Mouse (Mus musculus): Measurements from ENCODE around the gene Rabgap1. TPM values are rescaled to one million over a fixed set of nuclear protein-coding genes. Genes with fewer than 3 reads are reported as not detected.
"Not testable (repeated sequence)": the region's sequence is repeated elsewhere in the genome, so short reads cannot be mapped to it uniquely, and the experiment has no call there.

The Rabgap1 gene
- polyA plus RNA-seq, 1 experiment from 2014 or later, result 37.8 TPM

- Histone ChIP-seq H3K4me2 (ENCODE audit: low read depth, low read length) (no peak overlapping the region), H3K4me3 (ENCODE audit: low read length) (no peak overlapping the region), H3K27me3 (ENCODE audit: control insufficient read depth, insufficient read depth, low read depth, low read length) (no peaks in the 10 kb centered on the region), H3K27ac (ENCODE audit: low read length) (no peak overlapping the region), H3K9me3 (ENCODE audit: control insufficient read depth, low read length) (no peaks in the 10 kb centered on the region), H3K4me1 (replicated peaks; ENCODE audit: control insufficient read depth, insufficient read depth, low read length) (no peaks in the 10 kb centered on the region), H3K36me3 (ENCODE audit: control insufficient read depth, insufficient read depth, low read length) (peaks cover 28% of the 10 kb centered on the region), H3K9ac (ENCODE audit: low read length) (no peak overlapping the region)
- no peak for ATAC-seq (ENCODE audit: low read depth)
- WGBS, result 82% methylated on average over 2 of the region's 2 CpGs
These were observed 45.9 kb downstream of the Rabgap1 start for GRCm38 (mm10) chr2:37488956-37489355.

- 88% methylated on average over 4 of the region's 4 CpGs for WGBS
- Histone ChIP-seq H3K4me2 (ENCODE audit: low read depth, low read length) (no peak overlapping the region), H3K9ac (ENCODE audit: low read length) (no peak overlapping the region), H3K36me3 (ENCODE audit: control insufficient read depth, insufficient read depth, low read length) (peaks cover 15% of the 10 kb centered on the region), H3K4me3 (ENCODE audit: low read length) (no peak overlapping the region), H3K9me3 (ENCODE audit: control insufficient read depth, low read length) (no peaks in the 10 kb centered on the region), H3K27me3 (ENCODE audit: control insufficient read depth, insufficient read depth, low read depth, low read length) (no peaks in the 10 kb centered on the region), H3K27ac (ENCODE audit: low read length) (no peak overlapping the region), H3K4me1 (replicated peaks; ENCODE audit: control insufficient read depth, insufficient read depth, low read length) (no peaks in the 10 kb centered on the region)
- ATAC-seq (ENCODE audit: low read depth), result no peak
These were observed 54.2 kb downstream of the Rabgap1 start for GRCm38 (mm10) chr2:37497321-37497720.

GRCm38 (mm10) chr2:37505856-37506255, 62.8 kb downstream of the Rabgap1 start:
- whole genome bisulfite sequencing, result 83% methylated on average over 2 of the region's 2 CpGs

GRCm38 (mm10) chr2:37511134-37511901, 68.2 kb downstream of the Rabgap1 start:
- peaks cover 8% of the 10 kb centered on the region; the same call in 1 of the 2 replicates for H3K36me3 ChIP-seq (ENCODE audit: control insufficient read depth, insufficient read depth, low read length)
- H3K27ac ChIP-seq (ENCODE audit: low read length), result no peak overlapping the region
- no peak overlapping the region for H3K9ac ChIP-seq (ENCODE audit: low read length)
- no peaks in the 10 kb centered on the region for H3K27me3 ChIP-seq (ENCODE audit: control insufficient read depth, insufficient read depth, low read depth, low read length)
- 86% methylated on average over 4 of the region's 4 CpGs for WGBS
- H3K4me1 ChIP-seq (replicated peaks; ENCODE audit: control insufficient read depth, insufficient read depth, low read length), result no peaks in the 10 kb centered on the region; the same call in 1 of the 2 replicates
- H3K4me3 ChIP-seq (ENCODE audit: low read length), result no peak overlapping the region
- no peak for ATAC-seq (ENCODE audit: low read depth)
- H3K9me3 ChIP-seq (ENCODE audit: control insufficient read depth, low read length), result no peaks in the 10 kb centered on the region
- no peak overlapping the region for H3K4me2 ChIP-seq (ENCODE audit: low read depth, low read length)

More at GRCm38 (mm10) chr2:37505856-37506255, 62.8 kb downstream of the Rabgap1 start:
- H3K27ac ChIP-seq (ENCODE audit: low read length); H3K4me3 ChIP-seq (ENCODE audit: low read length); H3K36me3 ChIP-seq (ENCODE audit: control insufficient read depth, insufficient read depth, low read length); H3K4me1 ChIP-seq (replicated peaks; ENCODE audit: control insufficient read depth, insufficient read depth, low read length); H3K27me3 ChIP-seq (ENCODE audit: control insufficient read depth, insufficient read depth, low read depth, low read length); H3K9ac ChIP-seq (ENCODE audit: low read length); H3K4me2 ChIP-seq (ENCODE audit: low read depth, low read length); ATAC-seq (ENCODE audit: low read depth); H3K9me3 ChIP-seq (ENCODE audit: control insufficient read depth, low read length): not testable (repeated sequence)

GRCm38 (mm10) chr2:37516030-37516710, 73.1 kb downstream of the Rabgap1 start, which contains the start of gene Gpr21:
Gene Gpr21, plus strand, starts transcription at chr2:37516332.
- ATAC-seq (ENCODE audit: low read depth), result peak; percentile 67
- H3K4me2 ChIP-seq (ENCODE audit: low read depth, low read length), result peak within 1 kb of the TSS; percentile 43

GRCm38 (mm10) chr2:37516922-37517462, 73.9 kb downstream of the Rabgap1 start:
- no peak overlapping the region for H3K4me2 ChIP-seq (ENCODE audit: low read depth, low read length)
- WGBS, result 42% methylated on average over 4 of the region's 4 CpGs
- peaks cover 8% of the 10 kb centered on the region; the same call in 1 of the 2 replicates for H3K36me3 ChIP-seq (ENCODE audit: control insufficient read depth, insufficient read depth, low read length)
- no peaks in the 10 kb centered on the region for H3K27me3 ChIP-seq (ENCODE audit: control insufficient read depth, insufficient read depth, low read depth, low read length)
- H3K4me1 ChIP-seq (replicated peaks; ENCODE audit: control insufficient read depth, insufficient read depth, low read length), result peaks cover 4% of the 10 kb centered on the region
- no peak overlapping the region for H3K27ac ChIP-seq (ENCODE audit: low read length)
- no peak overlapping the region for H3K9ac ChIP-seq (ENCODE audit: low read length)
- no peaks in the 10 kb centered on the region for H3K9me3 ChIP-seq (ENCODE audit: control insufficient read depth, low read length)
- H3K4me3 ChIP-seq (ENCODE audit: low read length), result peak overlapping the region; percentile 11
- no peak; the same call in 1 of the 2 replicates for ATAC-seq (ENCODE audit: low read depth)

More at GRCm38 (mm10) chr2:37516030-37516710, 73.1 kb downstream of the Rabgap1 start, which contains the start of gene Gpr21:
- Histone ChIP-seq H3K27me3 (ENCODE audit: control insufficient read depth, insufficient read depth, low read depth, low read length) (no peaks in the 10 kb centered on the region), H3K4me3 (ENCODE audit: low read length) (peak within 1 kb of the TSS; percentile 31), H3K27ac (ENCODE audit: low read length) (0 out of 2 replicates have a peak within 1 kb of the TSS, but pooled peaks have one; percentile 22), H3K4me1 (replicated peaks; ENCODE audit: control insufficient read depth, insufficient read depth, low read length) (peaks cover 4% of the 10 kb centered on the region), H3K9ac (ENCODE audit: low read length) (peak within 1 kb of the TSS; percentile 32; the same call in 1 of the 2 replicates), H3K9me3 (ENCODE audit: control insufficient read depth, low read length) (no peaks in the 10 kb centered on the region), H3K36me3 (ENCODE audit: control insufficient read depth, insufficient read depth, low read length) (peaks cover 8% of the 10 kb centered on the region; the same call in 1 of the 2 replicates)
- WGBS, result 33% methylated on average over 11 of the region's 11 CpGs

- peak; percentile 86 for ATAC-seq (ENCODE audit: low read depth)
- H3K4me3 ChIP-seq (ENCODE audit: low read length), result no peak overlapping the region
- 60% methylated on average over 4 of the region's 4 CpGs for WGBS
- no peaks in the 10 kb centered on the region for H3K27me3 ChIP-seq (ENCODE audit: control insufficient read depth, insufficient read depth, low read depth, low read length)
- H3K4me1 ChIP-seq (replicated peaks; ENCODE audit: control insufficient read depth, insufficient read depth, low read length), result peaks cover 4% of the 10 kb centered on the region
- no peak overlapping the region for H3K9ac ChIP-seq (ENCODE audit: low read length)
- no peak overlapping the region for H3K27ac ChIP-seq (ENCODE audit: low read length)
- H3K9me3 ChIP-seq (ENCODE audit: control insufficient read depth, low read length), result no peaks in the 10 kb centered on the region
- no peak overlapping the region for H3K4me2 ChIP-seq (ENCODE audit: low read depth, low read length)
- peaks cover 3% of the 10 kb centered on the region; the same call in 1 of the 2 replicates for H3K36me3 ChIP-seq (ENCODE audit: control insufficient read depth, insufficient read depth, low read length)
These were observed 75.6 kb downstream of the Rabgap1 start for GRCm38 (mm10) chr2:37518561-37519285.

GRCm38 (mm10) chr2:37519286-37519640, 76.2 kb downstream of the Rabgap1 start:
- WGBS, result 53% methylated on average over 1 of the region's 1 CpGs
- no peak overlapping the region for H3K4me2 ChIP-seq (ENCODE audit: low read depth, low read length)
- H3K4me1 ChIP-seq (replicated peaks; ENCODE audit: control insufficient read depth, insufficient read depth, low read length), result peaks cover 4% of the 10 kb centered on the region
- peak; percentile 88 for ATAC-seq (ENCODE audit: low read depth)
- peaks cover 3% of the 10 kb centered on the region; the same call in 1 of the 2 replicates for H3K36me3 ChIP-seq (ENCODE audit: control insufficient read depth, insufficient read depth, low read length)
- H3K9ac ChIP-seq (ENCODE audit: low read length), result no peak overlapping the region
- no peak overlapping the region for H3K4me3 ChIP-seq (ENCODE audit: low read length)
- no peak overlapping the region for H3K27ac ChIP-seq (ENCODE audit: low read length)
- H3K9me3 ChIP-seq (ENCODE audit: control insufficient read depth, low read length), result no peaks in the 10 kb centered on the region
- H3K27me3 ChIP-seq (ENCODE audit: control insufficient read depth, insufficient read depth, low read depth, low read length), result no peaks in the 10 kb centered on the region
